Mouse (Mus musculus) lung, embryonic 14.5 days (tissue): ENCODE data around the gene Fh1. TPM values are rescaled to one million over a fixed set of nuclear protein-coding genes. Genes with fewer than 3 reads are reported as not detected.

Source experiments
- ATAC-seq: fragments of 200-750 bp; cut with Nextera tagmentation; 2 replicates; pipeline ENCODE4 v1.8.0; 2017; ENCODE audit warnings: mild to moderate bottlenecking, moderate TSS enrichment, moderate library complexity; ENCODE audit not compliant: insufficient read depth
- DNase-seq: peaks from one replicate; pipeline ENCODE4 v3.0.0-alpha.2; 2015
- H3K27ac ChIP-seq: fragments of 300-500 bp; sonication (generic); 2 replicates; pipeline ENCODE4 v1.5.1; 2014; ENCODE audit warnings: low read depth, mild to moderate bottlenecking, moderate library complexity
- H3K27me3 ChIP-seq: fragments of 300-500 bp; sonication (generic); 2 replicates; pipeline ENCODE4 v1.6.1; 2014; ENCODE audit warnings: low read length, control low read depth; ENCODE audit not compliant: insufficient read depth
- H3K36me3 ChIP-seq: fragments of 300-500 bp; sonication (generic); 2 replicates; pipeline ENCODE4 v1.6.1; 2014; ENCODE audit warnings: control low read depth; ENCODE audit not compliant: insufficient read depth
- H3K4me1 ChIP-seq: fragments of 300-500 bp; sonication (generic); 2 replicates; pipeline ENCODE4 v1.6.1; 2014; ENCODE audit warnings: antibody characterized with exemption, control low read depth; ENCODE audit not compliant: insufficient read depth
- H3K4me2 ChIP-seq: fragments of 300-500 bp; sonication (generic); 2 replicates; pipeline ENCODE4 v1.6.1; 2014; ENCODE audit warnings: mild to moderate bottlenecking
- H3K4me3 ChIP-seq: fragments of 300-500 bp; sonication (generic); 2 replicates; pipeline ENCODE4 v1.5.1; 2014; ENCODE audit warnings: low read depth, low read length
- H3K9ac ChIP-seq: fragments of 300-500 bp; sonication (generic); 2 replicates; pipeline ENCODE4 v1.6.1; 2014
- H3K9me3 ChIP-seq: fragments of 300-500 bp; sonication (generic); 2 replicates; pipeline ENCODE4 v1.6.1; 2016; ENCODE audit warnings: low read depth, low read length, control low read depth
- CTCF ChIP-seq: IDR thresholded peaks from 2 replicates; pipeline ENCODE4 v1.5.1; 2016; ENCODE audit warnings: antibody characterized with exemption, low read depth
- WGBS: fragments of 180-500 bp; shearing (Covaris S2); extraction: QIAGEN DNeasy Blood & Tissue Kit; methylation state at CpG from one replicate; pipeline ENCODE4 v1.1.7; 2014; 5-methylcytosine and 5-hydroxymethylcytosine counted together
- polyA plus RNA-seq: library from polyadenylated mRNA; unstranded; fragments of >200 nt; fragmentation: Nextera tagmentation; extraction: Ambion mirVana; gene quantifications from 2 replicates; pipeline ENCODE4 v1.2.1, GENCODE M21; 2014

The Fh1 gene
- polyA plus RNA-seq, 1 experiment from 2014 or later: 123 TPM

- no peaks in the 10 kb centered on the region for H3K27me3 ChIP-seq
- H3K9ac ChIP-seq: no peak overlapping the region
- no peak for TF ChIP-seq CTCF
- H3K4me1 ChIP-seq: no peaks in the 10 kb centered on the region
- no peaks in the 10 kb centered on the region for H3K9me3 ChIP-seq
- H3K27ac ChIP-seq: no peak overlapping the region
- ATAC-seq (no peak), DNase-seq (no peak)
- no peak overlapping the region for H3K4me3 ChIP-seq
- no peaks in the 10 kb centered on the region for H3K36me3 ChIP-seq
- no peak overlapping the region for H3K4me2 ChIP-seq
- WGBS: 83% methylated on average over 4 of the region's 4 CpGs
Observed at GRCm38 (mm10) chr1:175659900-175660299, 34.5 kb upstream of the Fh1 start.

- DNase-seq (no peak), ATAC-seq (no peak)
- H3K27ac ChIP-seq: no peak overlapping the region
- H3K4me2 ChIP-seq: no peak overlapping the region
- H3K36me3 ChIP-seq: no peaks in the 10 kb centered on the region
- 88% methylated on average over 4 of the region's 4 CpGs for WGBS
- H3K4me1 ChIP-seq: no peaks in the 10 kb centered on the region
- no peak overlapping the region for H3K9ac ChIP-seq
- no peak overlapping the region for H3K4me3 ChIP-seq
- no peaks in the 10 kb centered on the region for H3K27me3 ChIP-seq
- no peak for TF ChIP-seq CTCF
- H3K9me3 ChIP-seq: no peaks in the 10 kb centered on the region
Observed at GRCm38 (mm10) chr1:175648615-175649014, 23.2 kb upstream of the Fh1 start.

- TF ChIP-seq CTCF: no peak
- no peaks in the 10 kb centered on the region for H3K36me3 ChIP-seq
- H3K4me3 ChIP-seq: no peak overlapping the region
- no peaks in the 10 kb centered on the region for H3K4me1 ChIP-seq
- no peak overlapping the region for H3K4me2 ChIP-seq
- DNase-seq (peak; percentile 27), ATAC-seq (no peak)
- no peak overlapping the region for H3K27ac ChIP-seq
- no peaks in the 10 kb centered on the region for H3K27me3 ChIP-seq
- WGBS: 35% methylated on average over 9 of the region's 9 CpGs
- H3K9ac ChIP-seq: no peak overlapping the region
- no peaks in the 10 kb centered on the region for H3K9me3 ChIP-seq
Observed at GRCm38 (mm10) chr1:175646952-175647351, 21.5 kb upstream of the Fh1 start.

- Histone ChIP-seq H3K9me3 (no peaks in the 10 kb centered on the region), H3K36me3 (no peaks in the 10 kb centered on the region), H3K4me3 (no peak overlapping the region), H3K4me1 (no peaks in the 10 kb centered on the region), H3K9ac (no peak overlapping the region), H3K27ac (no peak overlapping the region), H3K27me3 (no peaks in the 10 kb centered on the region), H3K4me2 (no peak overlapping the region)
- DNase-seq: no peak
- 44% methylated on average over 5 of the region's 5 CpGs for whole genome bisulfite sequencing
- ATAC-seq: no peak
- no peak for TF ChIP-seq CTCF
Observed at GRCm38 (mm10) chr1:175643496-175644265, 18.2 kb upstream of the Fh1 start.

GRCm38 (mm10) chr1:175640435-175641150 lies 15.2 kb upstream of the Fh1 start:
- 73% methylated on average over 6 of the region's 6 CpGs for WGBS
- ATAC-seq: no peak
- H3K4me3 ChIP-seq: no peak overlapping the region

GRCm38 (mm10) chr1:175639072-175639471 lies 13.6 kb upstream of the Fh1 start:
- Histone ChIP-seq H3K36me3 (no peaks in the 10 kb centered on the region), H3K4me1 (no peaks in the 10 kb centered on the region), H3K9me3 (no peaks in the 10 kb centered on the region), H3K27me3 (no peaks in the 10 kb centered on the region), H3K9ac (no peak overlapping the region), H3K4me2 (no peak overlapping the region), H3K4me3 (no peak overlapping the region), H3K27ac (no peak overlapping the region)
- DNase-seq (no peak), ATAC-seq (no peak)
- TF ChIP-seq CTCF: no peak
- WGBS: 78% methylated on average over 7 of the region's 7 CpGs

More at GRCm38 (mm10) chr1:175640435-175641150, 15.2 kb upstream of the Fh1 start:
- Histone ChIP-seq H3K27ac (no peak overlapping the region), H3K27me3 (no peaks in the 10 kb centered on the region), H3K4me2 (no peak overlapping the region), H3K9ac (no peak overlapping the region), H3K9me3 (no peaks in the 10 kb centered on the region), H3K4me1 (no peaks in the 10 kb centered on the region), H3K36me3 (no peaks in the 10 kb centered on the region)
- DNase-seq: no peak
- TF ChIP-seq CTCF: no peak

- DNase-seq: no peak
- TF ChIP-seq CTCF: no peak
- no peaks in the 10 kb centered on the region for H3K9me3 ChIP-seq
- H3K27me3 ChIP-seq: no peaks in the 10 kb centered on the region
- no peak overlapping the region for H3K4me3 ChIP-seq
- H3K27ac ChIP-seq: no peak overlapping the region
- ATAC-seq: no peak
- no peaks in the 10 kb centered on the region for H3K4me1 ChIP-seq
- H3K4me2 ChIP-seq: no peak overlapping the region
- H3K9ac ChIP-seq: no peak overlapping the region
- 69% methylated on average over 7 of the region's 7 CpGs for WGBS
- no peaks in the 10 kb centered on the region for H3K36me3 ChIP-seq
Observed at GRCm38 (mm10) chr1:175637677-175638076, 12.2 kb upstream of the Fh1 start.
